In the genomic region with DNA sequence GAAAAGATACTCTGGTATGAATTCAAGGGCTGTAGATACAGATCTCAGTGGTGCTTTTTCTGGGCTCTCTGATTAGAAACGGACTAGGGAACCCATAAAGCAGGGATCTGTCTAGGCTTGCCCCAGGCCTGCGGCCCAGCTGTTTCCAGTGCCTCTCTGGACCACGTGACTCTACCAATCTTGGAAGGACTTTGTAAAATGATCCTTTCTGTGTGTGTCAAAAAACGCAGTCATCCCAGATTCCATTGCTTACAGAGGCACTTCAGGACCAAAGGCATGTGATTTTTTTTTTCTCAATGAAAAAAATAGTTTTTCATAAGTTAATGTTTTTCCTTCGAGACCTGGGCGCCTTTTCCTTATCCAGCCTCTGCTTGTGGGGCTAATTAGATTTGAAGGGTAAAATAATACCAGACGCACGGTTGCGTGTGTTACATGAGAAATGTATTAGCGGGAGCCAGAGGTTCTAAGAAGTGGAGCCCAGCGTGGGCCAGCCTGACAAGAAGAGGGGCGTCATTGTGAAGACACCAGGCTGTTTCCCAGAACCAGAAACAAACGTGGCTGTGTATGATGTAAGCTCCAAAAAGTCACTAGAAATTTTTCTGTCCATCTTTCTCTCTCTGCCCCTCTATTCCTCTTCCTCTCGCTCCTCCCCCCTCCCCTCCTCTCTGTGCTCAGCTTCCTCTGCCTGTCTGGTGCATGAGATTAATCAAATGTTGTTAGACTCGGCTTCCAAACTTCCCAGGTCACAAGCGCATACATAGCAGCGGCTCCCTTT, we compare ENCODE assay signal across 10 mouse cellular contexts. TPM values are rescaled to one million over a fixed set of nuclear protein-coding genes. Genes with fewer than 3 reads are reported as not detected.
DNase-seq lines count a peak whose midpoint lies in the region; ATAC-seq and TF ChIP-seq lines count a peak whose summit lies in the region.
"Had no signal": no experiment of that assay in that cellular context is flagged by ENCODE, and none has a peak within 500 bp of the region (broad histone marks: within the 10 kb centered on the region; RNA-seq: fewer than 3 reads in every experiment).

No protein-coding gene starts in this region.

- H3K9me3 ChIP-seq in hindbrain, embryonic 10.5 days: no peaks in the 10 kb centered on the region
- H3K9me3 ChIP-seq in midbrain, embryonic 15.5 days: no peaks in the 10 kb centered on the region
- H3K9me3 ChIP-seq: liver, embryonic 12.5 days; neural tube, embryonic 12.5 days had no signal

- no peak for TF ChIP-seq CTCF in kidney, adult 2 months (conservative IDR thresholded peaks at IDR 0.05; ENCODE audit: insufficient read depth, insufficient read length, low read depth, low read length)

- H3K27ac ChIP-seq in kidney, adult 2 months (ENCODE audit: insufficient read depth, low read depth, low read length): no peak overlapping the region
- peak overlapping the region; percentile 30 for H3K27ac ChIP-seq in hindbrain, embryonic 10.5 days
- H3K27ac ChIP-seq in midbrain, embryonic 15.5 days: no peak overlapping the region
- H3K27ac ChIP-seq: liver, embryonic 12.5 days; neural tube, embryonic 12.5 days had no signal

- no peak overlapping the region for H3K9ac ChIP-seq in midbrain, embryonic 15.5 days
- H3K9ac ChIP-seq: liver, embryonic 12.5 days; neural tube, embryonic 12.5 days had no signal

- WGBS in kidney, adult 2 months: 33% methylated on average over 17 of the region's 17 CpGs
- 48% methylated on average over 17 of the region's 17 CpGs for WGBS in hindbrain, embryonic 10.5 days
- 55% methylated on average over 17 of the region's 17 CpGs for WGBS in midbrain, embryonic 15.5 days

- intact Hi-C loops in left cerebral cortex, postnatal 10 days (cut with DNase I): no loop called here

- H3K4me1 ChIP-seq in kidney, adult 2 months (ENCODE audit: control insufficient read depth, insufficient read depth, low read length): no peaks in the 10 kb centered on the region
- peaks cover 14% of the 10 kb centered on the region for H3K4me1 ChIP-seq in hindbrain, embryonic 10.5 days (replicated peaks)
- H3K4me1 ChIP-seq in midbrain, embryonic 15.5 days: peaks cover 2% of the 10 kb centered on the region; the same call in 1 of the 2 replicates
- H3K4me1 ChIP-seq: liver, embryonic 12.5 days; neural tube, embryonic 12.5 days had no signal

- DNase-seq in kidney, adult 2 months: peak; percentile 19
- DNase-seq in kidney, postnatal 25 days: no peak
- DNase-seq in embryo, embryonic 11.5 days (ENCODE audit: low read depth, low spot score): peak; percentile 43
- DNase-seq in hindbrain, embryonic 10.5 days (ENCODE audit: low spot score): peak; percentile 40
- peak; percentile 55 for DNase-seq in lung, postnatal 36 days
- no peak for DNase-seq in spleen, adult 12 weeks (ENCODE audit: low spot score)
- no peak for DNase-seq in left cerebral cortex, postnatal 10 days (ENCODE audit: extremely low spot score in 1 of 2, low spot score in 2 of 2)

- TF ChIP-seq POLR2A in kidney, adult 2 months (IDR thresholded peaks at IDR 0.05; ENCODE audit: low read depth, low read length): no peak

- H3K4me2 ChIP-seq in midbrain, embryonic 15.5 days: no peak overlapping the region
- H3K4me2 ChIP-seq: liver, embryonic 12.5 days; neural tube, embryonic 12.5 days had no signal

- no peak overlapping the region for H3K4me3 ChIP-seq in kidney, adult 2 months (ENCODE audit: insufficient read depth, low read depth, low read length)
- no peak overlapping the region for H3K4me3 ChIP-seq in hindbrain, embryonic 10.5 days
- H3K4me3 ChIP-seq in midbrain, embryonic 15.5 days: no peak overlapping the region
- H3K4me3 ChIP-seq: liver, embryonic 12.5 days; neural tube, embryonic 12.5 days had no signal

- no peaks in the 10 kb centered on the region for H3K27me3 ChIP-seq in kidney, adult 2 months (replicated peaks; ENCODE audit: control insufficient read depth, insufficient read depth, low read length)
- H3K27me3 ChIP-seq in hindbrain, embryonic 10.5 days (ENCODE audit: insufficient read depth, poor library complexity, severe bottlenecking): no peaks in the 10 kb centered on the region
- no peaks in the 10 kb centered on the region for H3K27me3 ChIP-seq in midbrain, embryonic 15.5 days (replicated peaks)
- H3K27me3 ChIP-seq: liver, embryonic 12.5 days; neural tube, embryonic 12.5 days had no signal

- ATAC-seq in midbrain, embryonic 15.5 days (replicated peaks): no peak
- ATAC-seq: liver, embryonic 12.5 days had no signal

- H3K36me3 ChIP-seq in kidney, adult 2 months (ENCODE audit: control insufficient read depth, insufficient read depth, low read length): no peaks in the 10 kb centered on the region
- no peaks in the 10 kb centered on the region for H3K36me3 ChIP-seq in hindbrain, embryonic 10.5 days
- no peaks in the 10 kb centered on the region for H3K36me3 ChIP-seq in midbrain, embryonic 15.5 days (replicated peaks)
- H3K36me3 ChIP-seq: liver, embryonic 12.5 days; neural tube, embryonic 12.5 days had no signal

RNA-seq across cellular contexts. Expression of gene Pakap, which starts 43.5 kb away (rescaled TPM):
- polyA plus RNA-seq in kidney, adult 2 months (2012; rRNA removed): 0.41 and 0.78 TPM in 2 replicates
- 25.3 and 32.6 TPM in 2 replicates for polyA plus RNA-seq in hindbrain, embryonic 10.5 days (2016; fragmentation: Nextera tagmentation; extraction: Ambion mirVana)
- 10 to 100 TPM; 19.1 to 20.7 TPM for total RNA-seq in left cerebral cortex, postnatal 10 days (2021)
- 10.9 and 11.3 TPM in 2 replicates for polyA plus RNA-seq in midbrain, embryonic 15.5 days (2015; fragmentation: Nextera tagmentation; extraction: Ambion mirVana)

Comparison
In these comparisons a context has a peak if more than half of its experiments do, and no peak if none do; other contexts are left out.
1. DNase-seq: peak in kidney, adult 2 months (single experiment), embryo, embryonic 11.5 days (single experiment), hindbrain, embryonic 10.5 days (single experiment) and lung, postnatal 36 days (single experiment); none in kidney, postnatal 25 days (0 of 2), spleen, adult 12 weeks (single experiment) and left cerebral cortex, postnatal 10 days (0 of 2).